26 mouse cellular contexts compared by ENCODE assay signal in genomic region chr13:22747524-22747923, GRCm38 (mm10). TPM values are rescaled to one million over a fixed set of nuclear protein-coding genes. Genes with fewer than 3 reads are reported as not detected.
DNase-seq lines count a peak whose midpoint lies in the region; ATAC-seq and TF ChIP-seq lines count a peak whose summit lies in the region.
"Had no signal": no experiment of that assay in that cellular context is flagged by ENCODE, and none has a peak within 500 bp of the region (broad histone marks: within the 10 kb centered on the region; RNA-seq: fewer than 3 reads in every experiment).

No protein-coding gene starts in this region.

- H3K36me3 ChIP-seq in forebrain, embryonic 14.5 days (ENCODE audit: control insufficient read depth, insufficient read depth, low read length) = no peaks in the 10 kb centered on the region
- no peaks in the 10 kb centered on the region for H3K36me3 ChIP-seq in forebrain, embryonic 12.5 days (replicated peaks)
- H3K36me3 ChIP-seq in kidney, postnatal 0 days (ENCODE audit: insufficient read depth, low read length) = no peaks in the 10 kb centered on the region
- H3K36me3 ChIP-seq in kidney, embryonic 14.5 days (ENCODE audit: control insufficient read depth, insufficient read depth, low read length) = no peaks in the 10 kb centered on the region
- no peaks in the 10 kb centered on the region for H3K36me3 ChIP-seq in ES-E14 (ENCODE audit: control insufficient read depth, insufficient read depth, low read length, poor library complexity, severe bottlenecking)
- no peaks in the 10 kb centered on the region for H3K36me3 ChIP-seq in embryonic facial prominence, embryonic 14.5 days (ENCODE audit: control insufficient read depth, insufficient read depth, low read length)
- no peaks in the 10 kb centered on the region for H3K36me3 ChIP-seq in kidney, adult 2 months (ENCODE audit: control insufficient read depth, insufficient read depth, low read length)
- H3K36me3 ChIP-seq: embryonic facial prominence, embryonic 15.5 days; G1E; lung, embryonic 15.5 days; neural tube, embryonic 13.5 days had no signal

- no peak overlapping the region for H3K4me2 ChIP-seq in forebrain, embryonic 14.5 days (ENCODE audit: low read length)
- H3K4me2 ChIP-seq in forebrain, embryonic 12.5 days = no peak overlapping the region
- no peak overlapping the region for H3K4me2 ChIP-seq in kidney, postnatal 0 days (ENCODE audit: low read length)
- H3K4me2 ChIP-seq in kidney, embryonic 14.5 days (replicated peaks; ENCODE audit: low read depth, low read length) = no peak overlapping the region
- no peak overlapping the region for H3K4me2 ChIP-seq in embryonic facial prominence, embryonic 14.5 days (ENCODE audit: low read depth, low read length)
- H3K4me2 ChIP-seq: embryonic facial prominence, embryonic 15.5 days; forebrain, embryonic 13.5 days; liver, embryonic 11.5 days; lung, embryonic 15.5 days; neural tube, embryonic 13.5 days had no signal

- no peak for TF ChIP-seq POLR2A in kidney, adult 2 months (IDR thresholded peaks at IDR 0.05; ENCODE audit: low read depth, low read length)

- H3K9me3 ChIP-seq in forebrain, embryonic 14.5 days (replicated peaks; ENCODE audit: control insufficient read depth, low read length) = no peaks in the 10 kb centered on the region
- no peaks in the 10 kb centered on the region for H3K9me3 ChIP-seq in forebrain, embryonic 12.5 days
- no peaks in the 10 kb centered on the region for H3K9me3 ChIP-seq in kidney, postnatal 0 days (replicated peaks; ENCODE audit: low read length)
- no peaks in the 10 kb centered on the region for H3K9me3 ChIP-seq in kidney, embryonic 14.5 days (ENCODE audit: control insufficient read depth, low read length)
- no peaks in the 10 kb centered on the region for H3K9me3 ChIP-seq in ES-E14 (ENCODE audit: control insufficient read depth, insufficient read depth, low read depth, low read length)
- no peaks in the 10 kb centered on the region for H3K9me3 ChIP-seq in embryonic facial prominence, embryonic 14.5 days (ENCODE audit: control insufficient read depth, low read length)
- H3K9me3 ChIP-seq: embryonic facial prominence, embryonic 15.5 days; forebrain, embryonic 13.5 days; G1E; lung, embryonic 15.5 days; neural tube, embryonic 13.5 days had no signal

- no peak overlapping the region for H3K9ac ChIP-seq in forebrain, embryonic 14.5 days (ENCODE audit: low read length)
- no peak overlapping the region for H3K9ac ChIP-seq in forebrain, embryonic 12.5 days
- no peak overlapping the region for H3K9ac ChIP-seq in kidney, postnatal 0 days (ENCODE audit: low read depth, low read length)
- no peak overlapping the region for H3K9ac ChIP-seq in kidney, embryonic 14.5 days (ENCODE audit: low read depth, low read length)
- no peak overlapping the region for H3K9ac ChIP-seq in ES-E14 (ENCODE audit: insufficient read depth, low read depth, low read length, poor library complexity, severe bottlenecking)
- no peak overlapping the region for H3K9ac ChIP-seq in embryonic facial prominence, embryonic 14.5 days (ENCODE audit: low read depth, low read length)
- H3K9ac ChIP-seq: embryonic facial prominence, embryonic 15.5 days; forebrain, embryonic 13.5 days; lung, embryonic 15.5 days; neural tube, embryonic 13.5 days had no signal

- peak; percentile 49 for TF ChIP-seq CTCF in kidney, postnatal 0 days (IDR thresholded peaks at IDR 0.05; ENCODE audit: low read depth)
- TF ChIP-seq CTCF in kidney, adult 2 months (conservative IDR thresholded peaks at IDR 0.05; ENCODE audit: insufficient read depth, insufficient read length, low read depth, low read length) = no peak

- no peak overlapping the region for H3K4me3 ChIP-seq in forebrain, embryonic 14.5 days (ENCODE audit: low read depth, low read length)
- no peak overlapping the region for H3K4me3 ChIP-seq in forebrain, embryonic 12.5 days (replicated peaks)
- H3K4me3 ChIP-seq in kidney, postnatal 0 days (replicated peaks; ENCODE audit: low read depth, low read length) = no peak overlapping the region
- no peak overlapping the region for H3K4me3 ChIP-seq in kidney, embryonic 14.5 days (ENCODE audit: low read length)
- H3K4me3 ChIP-seq in ES-E14 (ENCODE audit: insufficient read depth in 1 of 2, low read depth in 1 of 2, low read length in 2 of 2, poor library complexity in 1 of 2, severe bottlenecking in 1 of 2) = no peak overlapping the region
- H3K4me3 ChIP-seq in embryonic facial prominence, embryonic 14.5 days (ENCODE audit: low read depth, low read length) = no peak overlapping the region
- H3K4me3 ChIP-seq in kidney, adult 2 months (ENCODE audit: insufficient read depth, low read depth, low read length) = no peak overlapping the region
- H3K4me3 ChIP-seq: embryonic facial prominence, embryonic 15.5 days; forebrain, embryonic 13.5 days; lung, embryonic 15.5 days; neural tube, embryonic 13.5 days had no signal

- in situ Hi-C loops in ES-E14 (cut with MboI; ENCODE audit: low sequenced_read_pairs in 2 of 2, unreplicated experiment in 2 of 2) = no loop called here

- DNase-seq in forebrain, embryonic 14.5 days (ENCODE audit: low spot score) = peak; percentile 13
- peak; percentile 36 for DNase-seq in kidney, postnatal 0 days (ENCODE audit: low spot score)
- DNase-seq in ES-E14 (ENCODE audit: low read depth, low spot score) = no peak
- peak; percentile 20 for DNase-seq in embryonic facial prominence, embryonic 14.5 days (ENCODE audit: low spot score)
- no peak for DNase-seq in thymus, postnatal 14 days
- DNase-seq in kidney, adult 2 months = no peak
- DNase-seq: adrenal gland, postnatal 25 days; B cell, adult 2 months; cerebellum, postnatal 10 days; gastrocnemius, postnatal 10 days; heart, postnatal 14 days; kidney, postnatal 36 days; left cerebral cortex, postnatal 4 days had no signal

- no peaks in the 10 kb centered on the region for H3K27me3 ChIP-seq in forebrain, embryonic 14.5 days (replicated peaks; ENCODE audit: control insufficient read depth, insufficient read depth, low read length)
- no peaks in the 10 kb centered on the region for H3K27me3 ChIP-seq in forebrain, embryonic 12.5 days
- H3K27me3 ChIP-seq in kidney, postnatal 0 days (ENCODE audit: insufficient read depth, low read length) = no peaks in the 10 kb centered on the region
- H3K27me3 ChIP-seq in kidney, embryonic 14.5 days (ENCODE audit: control insufficient read depth, insufficient read depth, low read length) = no peaks in the 10 kb centered on the region
- H3K27me3 ChIP-seq in embryonic facial prominence, embryonic 14.5 days (replicated peaks; ENCODE audit: control insufficient read depth, insufficient read depth, low read length) = no peaks in the 10 kb centered on the region
- H3K27me3 ChIP-seq in kidney, adult 2 months (replicated peaks; ENCODE audit: control insufficient read depth, insufficient read depth, low read length) = no peaks in the 10 kb centered on the region
- H3K27me3 ChIP-seq: embryonic facial prominence, embryonic 15.5 days; forebrain, embryonic 13.5 days; lung, embryonic 15.5 days; neural tube, embryonic 13.5 days had no signal

- no peak overlapping the region for H3K27ac ChIP-seq in forebrain, embryonic 14.5 days (ENCODE audit: low read depth, low read length)
- no peak overlapping the region for H3K27ac ChIP-seq in forebrain, embryonic 12.5 days
- H3K27ac ChIP-seq in kidney, postnatal 0 days = no peak overlapping the region
- no peak overlapping the region for H3K27ac ChIP-seq in kidney, embryonic 14.5 days (ENCODE audit: low read depth, low read length)
- H3K27ac ChIP-seq in ES-E14 (ENCODE audit: insufficient read depth, low read depth, low read length, poor library complexity, severe bottlenecking) = no peak overlapping the region
- H3K27ac ChIP-seq in embryonic facial prominence, embryonic 14.5 days (replicated peaks; ENCODE audit: low read depth, low read length) = no peak overlapping the region
- no peak overlapping the region for H3K27ac ChIP-seq in kidney, adult 2 months (ENCODE audit: insufficient read depth, low read depth, low read length)
- H3K27ac ChIP-seq: embryonic facial prominence, embryonic 15.5 days; forebrain, embryonic 13.5 days; lung, embryonic 15.5 days; neural tube, embryonic 13.5 days had no signal

- no peaks in the 10 kb centered on the region for H3K4me1 ChIP-seq in forebrain, embryonic 14.5 days (ENCODE audit: control insufficient read depth, insufficient read depth, low read length)
- H3K4me1 ChIP-seq in forebrain, embryonic 12.5 days = no peaks in the 10 kb centered on the region
- H3K4me1 ChIP-seq in kidney, postnatal 0 days (replicated peaks; ENCODE audit: insufficient read depth, low read length) = no peaks in the 10 kb centered on the region
- no peaks in the 10 kb centered on the region for H3K4me1 ChIP-seq in kidney, embryonic 14.5 days (ENCODE audit: control insufficient read depth, insufficient read depth, low read length)
- H3K4me1 ChIP-seq in ES-E14 (ENCODE audit: control insufficient read depth in 2 of 2, insufficient read depth in 2 of 2, low read length in 2 of 2, poor library complexity in 1 of 2) = no peaks in the 10 kb centered on the region
- no peaks in the 10 kb centered on the region for H3K4me1 ChIP-seq in embryonic facial prominence, embryonic 14.5 days (ENCODE audit: control insufficient read depth, insufficient read depth, low read length)
- H3K4me1 ChIP-seq in kidney, adult 2 months (ENCODE audit: control insufficient read depth, insufficient read depth, low read length) = no peaks in the 10 kb centered on the region
- H3K4me1 ChIP-seq: embryonic facial prominence, embryonic 15.5 days; forebrain, embryonic 13.5 days; lung, embryonic 15.5 days; neural tube, embryonic 13.5 days had no signal

- no peak for ATAC-seq in forebrain, embryonic 14.5 days
- ATAC-seq in forebrain, embryonic 12.5 days (ENCODE audit: low FRiP score) = no peak
- ATAC-seq in kidney, postnatal 0 days (replicated peaks; ENCODE audit: low FRiP score, low read depth) = no peak
- no peak for ATAC-seq in kidney, embryonic 14.5 days (ENCODE audit: low FRiP score, low TSS enrichment)
- no peak for ATAC-seq in embryonic facial prominence, embryonic 14.5 days (ENCODE audit: low read depth)
- ATAC-seq: activated CD4-positive, CD25-positive, alpha-beta regulatory T cell, adult 4 months; forebrain, embryonic 13.5 days; inflammation-experienced regulatory T-cells, adult 6 months had no signal

RNA-seq across cellular contexts. Expression of gene Vmn1r207-ps, which starts 18.1 kb away (rescaled TPM):
- not detected in 2 replicates for polyA plus RNA-seq in forebrain, embryonic 14.5 days (2014; fragmentation: Nextera tagmentation; extraction: Ambion mirVana)
- not detected in 2 replicates for polyA plus RNA-seq in forebrain, embryonic 12.5 days (2016; fragmentation: Nextera tagmentation; extraction: Ambion mirVana)
- not detected in 2 replicates for polyA plus RNA-seq in kidney, postnatal 0 days (2015; fragmentation: Nextera tagmentation; extraction: Ambion mirVana)
- not detected in 2 replicates for polyA plus RNA-seq in kidney, embryonic 14.5 days (2014; fragmentation: Nextera tagmentation; extraction: Ambion mirVana)
- not detected in 2 replicates for total RNA-seq in ES-E14 (2012; rRNA removed)
- polyA plus RNA-seq in embryonic facial prominence, embryonic 14.5 days (2014; fragmentation: Nextera tagmentation; extraction: Ambion mirVana) = not detected in 2 replicates
- not detected in 2 replicates for polyA plus RNA-seq in kidney, adult 2 months (2012; rRNA removed)
- total RNA-seq: adrenal gland, postnatal 25 days; gastrocnemius, postnatal 10 days; heart, postnatal 14 days; megakaryocyte progenitor cell, adult 5-6 weeks had no signal
- polyA plus RNA-seq: activated CD4-positive, CD25-positive, alpha-beta regulatory T cell, adult 4 months; embryonic facial prominence, embryonic 15.5 days; forebrain, embryonic 13.5 days; G1E; liver, embryonic 11.5 days; lung, embryonic 15.5 days; neural tube, embryonic 13.5 days; stomach, embryonic 14.5 days had no signal

RNA-seq across cellular contexts. Expression of gene Vmn1r208, which starts 29.7 kb away (rescaled TPM):
- not detected in 2 replicates for polyA plus RNA-seq in forebrain, embryonic 14.5 days (2014; fragmentation: Nextera tagmentation; extraction: Ambion mirVana)
- polyA plus RNA-seq in forebrain, embryonic 12.5 days (2016; fragmentation: Nextera tagmentation; extraction: Ambion mirVana) = not detected in 2 replicates
- not detected in 2 replicates for polyA plus RNA-seq in kidney, postnatal 0 days (2015; fragmentation: Nextera tagmentation; extraction: Ambion mirVana)
- not detected in 2 replicates for polyA plus RNA-seq in kidney, embryonic 14.5 days (2014; fragmentation: Nextera tagmentation; extraction: Ambion mirVana)
- total RNA-seq in ES-E14 (2012; rRNA removed) = 0.11 and 0.22 TPM in 2 replicates
- polyA plus RNA-seq in embryonic facial prominence, embryonic 14.5 days (2014; fragmentation: Nextera tagmentation; extraction: Ambion mirVana) = not detected in 2 replicates
- not detected in 2 replicates for polyA plus RNA-seq in kidney, adult 2 months (2012; rRNA removed)
- total RNA-seq: adrenal gland, postnatal 25 days; gastrocnemius, postnatal 10 days; heart, postnatal 14 days; layer of hippocampus, postnatal 14 days; left cerebral cortex, postnatal 4 days; megakaryocyte progenitor cell, adult 5-6 weeks had no signal
- polyA plus RNA-seq: embryonic facial prominence, embryonic 15.5 days; forebrain, embryonic 13.5 days; G1E; inflammation-experienced regulatory T-cells, adult 6 months; liver, embryonic 11.5 days; lung, embryonic 15.5 days; neural tube, embryonic 13.5 days; stomach, embryonic 14.5 days had no signal

Comparison
In these comparisons a context has a peak if more than half of its experiments do, and no peak if none do; other contexts are left out.
1. DNase-seq: peak in forebrain, embryonic 14.5 days (single experiment), kidney, postnatal 0 days (single experiment) and embryonic facial prominence, embryonic 14.5 days (single experiment); none in ES-E14 (single experiment), thymus, postnatal 14 days (single experiment) and kidney, adult 2 months (single experiment).